Mouse (Mus musculus) right cerebral cortex, postnatal 25 days (tissue): ENCODE measurements around the gene Gm2a.
"Not testable (repeated sequence)": the region's sequence is repeated elsewhere in the genome, so short reads cannot be mapped to it uniquely, and the experiment has no call there.

Experiments used
- DNase-seq: peaks from one replicate; pipeline ENCODE4 v3.0.0; 2022

Gene Gm2a

GRCm38 (mm10) chr11:55098189-55098915 lies 437 bp downstream of the Gm2a start:
- DNase-seq: no peak

GRCm38 (mm10) chr11:55099019-55099771 lies 1.3 kb downstream of the Gm2a start:
- DNase-seq: no peak

- no peak for DNase-seq
Measured at GRCm38 (mm10) chr11:55099868-55100267, 2.0 kb downstream of the Gm2a start.

GRCm38 (mm10) chr11:55102015-55102414 lies 4.1 kb downstream of the Gm2a start:
- no peak for DNase-seq

- DNase-seq: no peak
Measured at GRCm38 (mm10) chr11:55103229-55103628, 5.3 kb downstream of the Gm2a start.

GRCm38 (mm10) chr11:55105389-55105788 lies 7.5 kb downstream of the Gm2a start:
- DNase-seq: no peak

GRCm38 (mm10) chr11:55106636-55107035 lies 8.7 kb downstream of the Gm2a start:
- DNase-seq: no peak

- no peak for DNase-seq
Measured at GRCm38 (mm10) chr11:55109521-55110300, 11.8 kb downstream of the Gm2a start.

GRCm38 (mm10) chr11:55110566-55111169 lies 12.8 kb downstream of the Gm2a start:
- no peak for DNase-seq

- DNase-seq: no peak
Measured at GRCm38 (mm10) chr11:55113209-55113860, 15.4 kb downstream of the Gm2a start.

- DNase-seq: not testable (repeated sequence)
Measured at GRCm38 (mm10) chr11:55113861-55114250, 15.9 kb downstream of the Gm2a start.

- DNase-seq: no peak
Measured at GRCm38 (mm10) chr11:55114291-55114690, 16.4 kb downstream of the Gm2a start.

- DNase-seq: no peak
Measured at GRCm38 (mm10) chr11:55116004-55116403, 18.1 kb downstream of the Gm2a start.

- DNase-seq: no peak
Measured at GRCm38 (mm10) chr11:55117031-55117430, 19.1 kb downstream of the Gm2a start.

GRCm38 (mm10) chr11:55120279-55120678 lies 22.4 kb downstream of the Gm2a start:
- DNase-seq: no peak

GRCm38 (mm10) chr11:55120821-55121271 lies 22.9 kb downstream of the Gm2a start:
- no peak for DNase-seq

- no peak for DNase-seq
Measured at GRCm38 (mm10) chr11:55121430-55121829, 23.5 kb downstream of the Gm2a start.

GRCm38 (mm10) chr11:55126663-55127062 lies 28.7 kb downstream of the Gm2a start:
- DNase-seq: no peak

GRCm38 (mm10) chr11:55127937-55128336 lies 30.0 kb downstream of the Gm2a start:
- DNase-seq: no peak

- DNase-seq: no peak
Measured at GRCm38 (mm10) chr11:55128411-55128810, 30.5 kb downstream of the Gm2a start.

- DNase-seq: no peak
Measured at GRCm38 (mm10) chr11:55131077-55131742, 33.3 kb downstream of the Gm2a start.

- no peak for DNase-seq
Measured at GRCm38 (mm10) chr11:55131946-55132345, 34.0 kb downstream of the Gm2a start.
